Mouse (Mus musculus) adrenal gland, postnatal 4 days (tissue): Measurements from ENCODE around the gene Zfp292. TPM values are rescaled to one million over a fixed set of nuclear protein-coding genes. Genes with fewer than 3 reads are reported as not detected.

Experiments used
- DNase-seq, 2 experiments: peaks; one replicate each; pipeline ENCODE4 v3.0.0; 2021 to 2022; ENCODE audit warnings: low spot score in 2 of 2, mixed read lengths in 2 of 2
- total RNA-seq, 2 experiments: library from RNA; stranded (reverse); gene quantifications; 2 replicates each; pipeline ENCODE4 v1.2.3; 2021

Gene Zfp292
- total RNA-seq, 2 experiments from 2014 or later, result 29.1 to 32.0 TPM

GRCm38 (mm10) chr4:34798005-34798404, 84.8 kb downstream of the Zfp292 start:
- DNase-seq, result no peak

- DNase-seq, result no peak
These were observed 85.3 kb downstream of the Zfp292 start for GRCm38 (mm10) chr4:34797294-34797983.

GRCm38 (mm10) chr4:34796294-34796693, 86.5 kb downstream of the Zfp292 start:
- no peak for DNase-seq

- DNase-seq, result no peak
These were observed 96.3 kb downstream of the Zfp292 start for GRCm38 (mm10) chr4:34786476-34786875.

GRCm38 (mm10) chr4:34785646-34786045, 97.1 kb downstream of the Zfp292 start:
- DNase-seq, result no peak

GRCm38 (mm10) chr4:34784865-34785264, 97.9 kb downstream of the Zfp292 start:
- no peak for DNase-seq

- DNase-seq, result no peak
These were observed 100.0 kb downstream of the Zfp292 start for GRCm38 (mm10) chr4:34782730-34783129.

GRCm38 (mm10) chr4:34777677-34778527, 104.9 kb downstream of the Zfp292 start, which contains the start of gene Smim8:
TSS of gene Smim8 (minus strand) at chr4:34778423.
- peak; percentile 84 to 88 for DNase-seq

- DNase-seq, result no peak
These were observed 110.9 kb downstream of the Zfp292 start for GRCm38 (mm10) chr4:34771652-34772371.

GRCm38 (mm10) chr4:34756163-34756562, 126.6 kb downstream of the Zfp292 start, which contains the start of gene Gm136:
TSS of gene Gm136 (minus strand) at chr4:34756263.
- DNase-seq, result no peak

Other genes starting within 250 kb of the Zfp292 start
- gene Slc35a1, start 195.5 kb downstream of the Zfp292 start, total RNA-seq, result 10 to 100 TPM; 46.8 to 47.4 TPM
- under 1 TPM; 0.51 to 0.81 TPM for gene Cfap206, start 152.8 kb downstream of the Zfp292 start, total RNA-seq
- gene Gm136, start 126.7 kb downstream of the Zfp292 start, total RNA-seq, result not detected
- 10 to 100 TPM; 18.3 to 24.7 TPM for gene Smim8, start 104.5 kb downstream of the Zfp292 start, total RNA-seq
- gene Cga, start 10.8 kb upstream of the Zfp292 start, total RNA-seq, result not detected